Comparison of ENCODE assay signal across 7 mouse cellular contexts in genomic region chr7:127259186-127259905, GRCm38 (mm10). TPM values are rescaled to one million over a fixed set of nuclear protein-coding genes. Genes with fewer than 3 reads are reported as not detected.
DNase-seq lines count a peak whose midpoint lies in the region; ATAC-seq lines count a peak whose summit lies in the region.

No protein-coding gene starts in this region.

- peak overlapping the region; percentile 95 for H3K4me2 ChIP-seq in neural tube, embryonic 11.5 days (ENCODE audit: low read depth)
- peak overlapping the region; percentile 86 for H3K4me2 ChIP-seq in forebrain, embryonic 12.5 days
- peak overlapping the region; percentile 91 for H3K4me2 ChIP-seq in liver, embryonic 12.5 days

- no peak for DNase-seq in neural tube, embryonic 11.5 days (ENCODE audit: low spot score)
- no peak for DNase-seq in neural tube, embryonic 10.5 days (ENCODE audit: extremely low spot score, low spot score)
- no peak for DNase-seq in adrenal gland, adult 8-10 months
- no peak for DNase-seq in cerebellum, postnatal 10 days
- DNase-seq in adrenal gland, adult 2 months, result no peak

- no peak for ATAC-seq in neural tube, embryonic 11.5 days (ENCODE audit: insufficient read depth, low FRiP score, low TSS enrichment)
- ATAC-seq in forebrain, embryonic 12.5 days (ENCODE audit: low FRiP score), result no peak
- no peak for ATAC-seq in liver, embryonic 12.5 days

- no peaks in the 10 kb centered on the region for H3K27me3 ChIP-seq in neural tube, embryonic 11.5 days (ENCODE audit: control insufficient read depth, insufficient read depth, low read length)
- no peaks in the 10 kb centered on the region for H3K27me3 ChIP-seq in forebrain, embryonic 12.5 days
- H3K27me3 ChIP-seq in liver, embryonic 12.5 days (replicated peaks), result peaks cover under 1% of the 10 kb centered on the region; the same call in 1 of the 2 replicates

- WGBS in neural tube, embryonic 11.5 days, result 78% methylated on average over 8 of the region's 8 CpGs
- WGBS in forebrain, embryonic 12.5 days, result 78% methylated on average over 8 of the region's 8 CpGs
- WGBS in liver, embryonic 12.5 days (ENCODE audit: insufficient replicate concordance), result 61% methylated on average over 8 of the region's 8 CpGs

- no peak overlapping the region for H3K27ac ChIP-seq in neural tube, embryonic 11.5 days (ENCODE audit: low read depth, low read length)
- H3K27ac ChIP-seq in forebrain, embryonic 12.5 days, result no peak overlapping the region
- H3K27ac ChIP-seq in liver, embryonic 12.5 days, result peak overlapping the region; percentile 68

- no peak overlapping the region for H3K9ac ChIP-seq in neural tube, embryonic 11.5 days (ENCODE audit: low read length)
- H3K9ac ChIP-seq in forebrain, embryonic 12.5 days, result peak overlapping the region; percentile 48
- peak overlapping the region; percentile 77 for H3K9ac ChIP-seq in liver, embryonic 12.5 days

- no peaks in the 10 kb centered on the region for H3K36me3 ChIP-seq in neural tube, embryonic 11.5 days (ENCODE audit: control insufficient read depth, insufficient read depth, low read length)
- H3K36me3 ChIP-seq in forebrain, embryonic 12.5 days (replicated peaks), result peaks cover 23% of the 10 kb centered on the region
- peaks cover 21% of the 10 kb centered on the region for H3K36me3 ChIP-seq in liver, embryonic 12.5 days

- peak overlapping the region; percentile 71 for H3K4me3 ChIP-seq in neural tube, embryonic 11.5 days (ENCODE audit: low read depth, low read length)
- peak overlapping the region; percentile 71 for H3K4me3 ChIP-seq in forebrain, embryonic 12.5 days (replicated peaks)
- peak overlapping the region; percentile 78 for H3K4me3 ChIP-seq in liver, embryonic 12.5 days

- peaks cover 10% of the 10 kb centered on the region; the same call in 1 of the 2 replicates for H3K4me1 ChIP-seq in neural tube, embryonic 11.5 days (ENCODE audit: control insufficient read depth, insufficient read depth, low read length)
- peaks cover 29% of the 10 kb centered on the region for H3K4me1 ChIP-seq in forebrain, embryonic 12.5 days
- peaks cover 77% of the 10 kb centered on the region for H3K4me1 ChIP-seq in liver, embryonic 12.5 days

- no peaks in the 10 kb centered on the region for H3K9me3 ChIP-seq in neural tube, embryonic 11.5 days (ENCODE audit: control insufficient read depth, low read length)
- H3K9me3 ChIP-seq in forebrain, embryonic 12.5 days, result no peaks in the 10 kb centered on the region
- H3K9me3 ChIP-seq in liver, embryonic 12.5 days (replicated peaks), result 0 out of 2 replicates have a peak, but pooled peaks cover 3% of the 10 kb centered on the region

RNA-seq across cellular contexts. Expression of gene Dctpp1, which starts 1.2 kb away (rescaled TPM):
- 205 and 228 TPM in 2 replicates for polyA plus RNA-seq in neural tube, embryonic 11.5 days (2014; fragmentation: Nextera tagmentation; extraction: Ambion mirVana)
- polyA plus RNA-seq in forebrain, embryonic 12.5 days (2016; fragmentation: Nextera tagmentation; extraction: Ambion mirVana), result 208 and 224 TPM in 2 replicates
- polyA plus RNA-seq in liver, embryonic 12.5 days (2016; fragmentation: Nextera tagmentation; extraction: Ambion mirVana), result 163 and 167 TPM in 2 replicates
- 10 to 100 TPM; 28.2 to 36.5 (median 31.6) TPM for total RNA-seq in adrenal gland, adult 8-10 months (2022)
- 10 to 100 TPM; 34.7 to 37.6 TPM for total RNA-seq in adrenal gland, adult 2 months (2021)
- polyA plus RNA-seq in adrenal gland, adult 2 months (2012; rRNA removed), result 45.1 and 57.1 TPM in 2 replicates

RNA-seq across cellular contexts. Expression of gene Sephs2, which starts 14.5 kb away (rescaled TPM):
- 78.0 and 79.2 TPM in 2 replicates for polyA plus RNA-seq in neural tube, embryonic 11.5 days (2014; fragmentation: Nextera tagmentation; extraction: Ambion mirVana)
- polyA plus RNA-seq in forebrain, embryonic 12.5 days (2016; fragmentation: Nextera tagmentation; extraction: Ambion mirVana), result 73.7 and 81.6 TPM in 2 replicates
- 170 and 172 TPM in 2 replicates for polyA plus RNA-seq in liver, embryonic 12.5 days (2016; fragmentation: Nextera tagmentation; extraction: Ambion mirVana)
- total RNA-seq in adrenal gland, adult 8-10 months (2022), result 100 to 1,000 TPM in 1 of 4 experiments, 10 to 100 TPM in 3; 44.5 to 105 (median 76.5) TPM
- 100 to 1,000 TPM in 1 of 2 experiments, 10 to 100 TPM in 1; 90.0 to 118 TPM for total RNA-seq in adrenal gland, adult 2 months (2021)
- 41.8 and 46.5 TPM in 2 replicates for polyA plus RNA-seq in adrenal gland, adult 2 months (2012; rRNA removed)

RNA-seq across cellular contexts. Expression of gene Zfp771, which starts 15.3 kb away (rescaled TPM):
- 53.2 and 54.5 TPM in 2 replicates for polyA plus RNA-seq in neural tube, embryonic 11.5 days (2014; fragmentation: Nextera tagmentation; extraction: Ambion mirVana)
- polyA plus RNA-seq in forebrain, embryonic 12.5 days (2016; fragmentation: Nextera tagmentation; extraction: Ambion mirVana), result 53.3 and 60.3 TPM in 2 replicates
- polyA plus RNA-seq in liver, embryonic 12.5 days (2016; fragmentation: Nextera tagmentation; extraction: Ambion mirVana), result 30.0 and 31.6 TPM in 2 replicates
- 10 to 100 TPM; 32.9 to 46.1 (median 39.7) TPM for total RNA-seq in adrenal gland, adult 8-10 months (2022)
- 10 to 100 TPM; 27.1 to 32.4 TPM for total RNA-seq in adrenal gland, adult 2 months (2021)
- 295 and 338 TPM in 2 replicates for polyA plus RNA-seq in adrenal gland, adult 2 months (2012; rRNA removed)

RNA-seq across cellular contexts. Expression of gene Sept1, which starts 26.4 kb away (rescaled TPM):
- 19.6 and 22.0 TPM in 2 replicates for polyA plus RNA-seq in neural tube, embryonic 11.5 days (2014; fragmentation: Nextera tagmentation; extraction: Ambion mirVana)
- 42.6 and 43.4 TPM in 2 replicates for polyA plus RNA-seq in forebrain, embryonic 12.5 days (2016; fragmentation: Nextera tagmentation; extraction: Ambion mirVana)
- 10.6 and 13.6 TPM in 2 replicates for polyA plus RNA-seq in liver, embryonic 12.5 days (2016; fragmentation: Nextera tagmentation; extraction: Ambion mirVana)
- 10 to 100 TPM in 2 of 4 experiments, 1 to 10 TPM in 2; 9.1 to 11.2 (median 10.3) TPM for total RNA-seq in adrenal gland, adult 8-10 months (2022)
- 10 to 100 TPM in 1 of 2 experiments, 1 to 10 TPM in 1; 7.1 to 11.4 TPM for total RNA-seq in adrenal gland, adult 2 months (2021)
- 8.6 and 10.9 TPM in 2 replicates for polyA plus RNA-seq in adrenal gland, adult 2 months (2012; rRNA removed)

RNA-seq across cellular contexts. Expression of gene Zfp553, which starts 26.5 kb away (rescaled TPM):
- 28.7 and 31.4 TPM in 2 replicates for polyA plus RNA-seq in neural tube, embryonic 11.5 days (2014; fragmentation: Nextera tagmentation; extraction: Ambion mirVana)
- 77.6 and 80.2 TPM in 2 replicates for polyA plus RNA-seq in forebrain, embryonic 12.5 days (2016; fragmentation: Nextera tagmentation; extraction: Ambion mirVana)
- polyA plus RNA-seq in liver, embryonic 12.5 days (2016; fragmentation: Nextera tagmentation; extraction: Ambion mirVana), result 13.7 and 14.2 TPM in 2 replicates
- 10 to 100 TPM; 11.6 to 19.5 (median 15.0) TPM for total RNA-seq in adrenal gland, adult 8-10 months (2022)
- total RNA-seq in adrenal gland, adult 2 months (2021), result 10 to 100 TPM; 11.7 to 12.7 TPM
- 18.3 and 20.5 TPM in 2 replicates for polyA plus RNA-seq in adrenal gland, adult 2 months (2012; rRNA removed)
